Mouse (Mus musculus): ENCODE results near the gene Slc34a3.

Slc34a3 gene

GRCm38 (mm10) chr2:25224766-25225752 is 9.1 kb downstream of the Slc34a3 start:
- peak; percentile 83 for ATAC-seq (ENCODE audit: low TSS enrichment)

GRCm38 (mm10) chr2:25224492-25224765 is 9.7 kb downstream of the Slc34a3 start, which contains the start of gene Tubb4b:
Gene Tubb4b (minus strand): TSS chr2:25224702.
- no peak for ATAC-seq (ENCODE audit: low TSS enrichment)

- ATAC-seq (ENCODE audit: low TSS enrichment): peak; percentile 44
Measured at GRCm38 (mm10) chr2:25223681-25224491, 10.3 kb downstream of the Slc34a3 start.

- ATAC-seq (ENCODE audit: low TSS enrichment): no peak
Measured at GRCm38 (mm10) chr2:25221331-25221772, 12.8 kb downstream of the Slc34a3 start.

- no peak for ATAC-seq (ENCODE audit: low TSS enrichment)
Measured at GRCm38 (mm10) chr2:25218445-25218844, 15.7 kb downstream of the Slc34a3 start, which contains the start of gene Fam166a. Gene Fam166a (plus strand): TSS chr2:25218745.

- no peak for ATAC-seq (ENCODE audit: low TSS enrichment)
Measured at GRCm38 (mm10) chr2:25217666-25218065, 16.5 kb downstream of the Slc34a3 start.

- no peak for ATAC-seq (ENCODE audit: low TSS enrichment)
Measured at GRCm38 (mm10) chr2:25214444-25214843, 19.7 kb downstream of the Slc34a3 start, which contains the start of gene Stpg3. Gene Stpg3 (minus strand): TSS chr2:25214637.

- ATAC-seq (ENCODE audit: low TSS enrichment): no peak
Measured at GRCm38 (mm10) chr2:25213266-25213865, 20.8 kb downstream of the Slc34a3 start.

GRCm38 (mm10) chr2:25211121-25211670 is 23.0 kb downstream of the Slc34a3 start, which contains the start of gene Nelfb:
Gene Nelfb (minus strand): TSS chr2:25211489.
- peak; percentile 91 for ATAC-seq (ENCODE audit: low TSS enrichment)

- ATAC-seq (ENCODE audit: low TSS enrichment): peak; percentile 36
Measured at GRCm38 (mm10) chr2:25210686-25211085, 23.5 kb downstream of the Slc34a3 start.

- ATAC-seq (ENCODE audit: low TSS enrichment): no peak
Measured at GRCm38 (mm10) chr2:25207593-25207992, 26.6 kb downstream of the Slc34a3 start.

GRCm38 (mm10) chr2:25203631-25204214 is 30.4 kb downstream of the Slc34a3 start:
- no peak for ATAC-seq (ENCODE audit: low TSS enrichment)

GRCm38 (mm10) chr2:25200631-25201030 is 33.5 kb downstream of the Slc34a3 start:
- ATAC-seq (ENCODE audit: low TSS enrichment): no peak

GRCm38 (mm10) chr2:25197946-25198345 is 36.2 kb downstream of the Slc34a3 start:
- no peak for ATAC-seq (ENCODE audit: low TSS enrichment)

- ATAC-seq (ENCODE audit: low TSS enrichment): no peak
Measured at GRCm38 (mm10) chr2:25197191-25197590, 37.0 kb downstream of the Slc34a3 start.

GRCm38 (mm10) chr2:25196172-25196954 is 37.8 kb downstream of the Slc34a3 start, which contains the start of gene Tor4a:
Gene Tor4a (minus strand): TSS chr2:25196886.
- ATAC-seq (ENCODE audit: low TSS enrichment): no peak

- ATAC-seq (ENCODE audit: low TSS enrichment): no peak
Measured at GRCm38 (mm10) chr2:25195211-25196156, 38.7 kb downstream of the Slc34a3 start.

- ATAC-seq (ENCODE audit: low TSS enrichment): no peak
Measured at GRCm38 (mm10) chr2:25194486-25195171, 39.5 kb downstream of the Slc34a3 start.

- no peak for ATAC-seq (ENCODE audit: low TSS enrichment)
Measured at GRCm38 (mm10) chr2:25194006-25194405, 40.2 kb downstream of the Slc34a3 start.
